Mouse (Mus musculus): ENCODE data around the gene Crb1.

Gene Crb1

GRCm38 (mm10) chr1:139210505-139210904 lies 166.4 kb downstream of the Crb1 start:
- DNase-seq = no peak

GRCm38 (mm10) chr1:139209796-139210195 lies 167.1 kb downstream of the Crb1 start:
- peak; percentile 43 to 56 for DNase-seq

GRCm38 (mm10) chr1:139206259-139206658 lies 170.6 kb downstream of the Crb1 start:
- DNase-seq = no peak

DNA sequence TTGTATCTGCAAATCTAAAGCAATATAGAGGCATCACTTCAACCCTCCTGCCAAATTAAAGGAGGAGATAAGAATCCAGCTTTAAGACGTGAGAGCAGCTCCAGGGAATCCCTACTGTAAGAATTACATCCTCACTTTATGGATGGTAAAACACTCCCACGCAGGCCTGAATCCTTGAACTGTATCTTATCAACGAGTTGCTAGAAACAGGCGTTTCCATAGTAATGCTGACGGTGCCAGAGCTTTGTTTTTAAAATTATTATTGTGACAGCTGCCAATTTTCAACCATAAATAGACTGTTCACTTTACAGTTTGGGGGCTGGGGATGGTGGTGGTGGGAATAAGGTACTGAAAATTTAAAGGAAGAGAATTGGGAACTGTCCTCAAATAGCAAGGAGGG lies 173.9 kb downstream of the Crb1 start:
- no peak for DNase-seq

DNA sequence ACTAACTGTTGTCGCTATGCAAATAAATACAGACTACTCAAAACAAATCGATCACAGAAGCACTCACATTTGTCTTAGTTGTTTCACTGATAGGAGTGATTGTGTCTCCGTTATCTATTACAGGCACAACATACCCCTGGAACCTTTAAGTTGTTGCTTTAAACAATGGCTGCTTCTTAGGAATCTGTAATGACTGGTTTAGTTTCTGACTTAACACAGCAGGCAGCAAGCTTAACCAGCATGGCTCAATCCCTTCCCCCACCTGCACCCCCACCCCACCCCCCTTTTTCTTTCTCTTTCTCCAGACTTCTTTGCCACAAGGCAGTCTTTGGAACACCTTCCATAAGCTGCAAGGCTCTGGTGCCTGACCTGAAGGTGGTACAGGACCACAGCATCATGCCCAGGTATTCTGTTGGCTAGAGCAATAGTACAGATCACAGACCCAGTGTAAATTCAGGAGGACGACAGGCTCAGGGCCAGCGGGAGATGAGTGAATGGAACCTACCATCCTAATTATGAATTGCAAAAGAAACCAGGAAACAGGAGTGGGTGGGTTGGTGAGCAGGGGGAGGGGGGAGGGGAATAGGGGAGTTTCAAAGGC lies 182.4 kb downstream of the Crb1 start:
- no peak for DNase-seq

GRCm38 (mm10) chr1:139194011-139194410 lies 182.9 kb downstream of the Crb1 start:
- no peak for DNase-seq

DNA sequence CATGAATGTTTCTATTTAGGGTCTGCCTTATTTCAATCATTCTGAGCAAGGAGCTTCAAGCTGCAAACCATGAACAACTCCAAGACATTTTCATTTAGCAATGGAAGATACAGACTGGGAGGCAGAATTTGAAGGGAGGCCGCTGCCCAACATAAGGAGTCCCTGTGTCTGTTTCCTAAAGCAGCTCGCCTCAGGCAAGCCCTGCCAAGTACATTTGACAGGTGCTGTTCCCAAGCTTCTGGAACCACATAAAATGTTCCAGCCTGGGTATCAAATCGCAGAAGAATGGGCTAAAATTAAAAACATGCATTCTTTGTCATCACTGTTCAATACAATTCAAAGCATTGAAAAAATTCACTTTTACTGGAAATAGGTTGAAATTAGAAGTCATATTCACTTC lies 184.3 kb downstream of the Crb1 start:
- DNase-seq = peak; percentile 30 to 46

GRCm38 (mm10) chr1:139180481-139181149 lies 196.3 kb downstream of the Crb1 start:
- no peak for DNase-seq

DNA sequence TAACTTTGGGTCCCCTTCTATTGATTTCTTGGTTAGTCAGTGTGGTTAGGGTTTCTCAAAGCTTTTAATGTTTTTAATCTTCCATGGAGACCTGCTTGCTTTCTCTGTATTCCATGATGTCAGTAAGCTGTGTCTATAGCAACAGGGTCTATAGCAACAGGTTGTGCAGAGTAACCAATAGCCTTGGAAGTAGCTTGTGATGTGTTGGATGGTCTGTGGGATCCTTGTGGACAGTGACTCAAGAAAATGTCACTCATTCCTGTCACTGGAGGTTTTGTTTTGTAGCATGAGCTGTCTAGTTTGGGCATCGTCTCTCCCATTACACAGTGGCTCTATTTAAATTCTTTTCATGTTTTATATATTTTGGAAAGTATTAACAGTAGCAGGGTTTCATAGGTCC lies 197.2 kb downstream of the Crb1 start:
- no peak for DNase-seq

DNA sequence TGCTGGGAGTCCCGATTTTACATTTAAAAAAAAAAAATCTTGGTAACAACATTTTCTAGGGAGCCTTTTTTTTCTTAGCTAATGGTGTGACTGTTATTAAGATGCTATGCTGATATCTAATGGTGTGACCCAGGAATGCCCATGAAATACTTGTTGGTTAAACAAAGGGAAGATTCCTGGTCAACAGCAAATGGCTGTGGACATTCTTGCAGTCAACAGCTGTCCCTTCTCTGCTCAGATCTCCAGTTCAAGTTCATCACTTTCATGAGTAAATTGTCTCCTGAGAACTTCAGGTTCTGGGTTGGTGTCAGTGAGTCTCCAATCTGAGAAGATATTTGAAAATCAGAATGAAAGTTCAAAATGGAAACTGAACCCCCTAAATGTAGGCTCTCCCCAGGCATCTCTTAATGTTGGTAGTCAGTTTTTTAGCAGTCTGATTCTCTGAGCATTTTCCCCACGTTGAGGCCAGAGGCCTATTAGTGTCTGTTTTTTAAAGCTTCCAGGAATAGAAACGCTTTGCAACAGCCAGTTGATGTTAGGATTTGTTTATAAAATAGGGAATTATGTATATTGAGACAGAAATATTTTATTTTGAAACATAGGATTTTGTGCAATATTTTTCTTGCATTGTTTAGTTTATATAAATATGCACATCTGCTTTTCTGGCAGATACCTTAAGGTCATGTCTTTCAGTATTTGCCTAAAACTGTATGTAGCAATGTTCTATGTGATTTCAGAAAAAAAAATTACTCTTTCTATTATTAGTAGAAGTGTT lies 202.7 kb downstream of the Crb1 start:
- no peak for DNase-seq

- DNase-seq = peak; percentile 35 to 51
These were observed 214.1 kb downstream of the Crb1 start for GRCm38 (mm10) chr1:139162814-139163213.

DNA sequence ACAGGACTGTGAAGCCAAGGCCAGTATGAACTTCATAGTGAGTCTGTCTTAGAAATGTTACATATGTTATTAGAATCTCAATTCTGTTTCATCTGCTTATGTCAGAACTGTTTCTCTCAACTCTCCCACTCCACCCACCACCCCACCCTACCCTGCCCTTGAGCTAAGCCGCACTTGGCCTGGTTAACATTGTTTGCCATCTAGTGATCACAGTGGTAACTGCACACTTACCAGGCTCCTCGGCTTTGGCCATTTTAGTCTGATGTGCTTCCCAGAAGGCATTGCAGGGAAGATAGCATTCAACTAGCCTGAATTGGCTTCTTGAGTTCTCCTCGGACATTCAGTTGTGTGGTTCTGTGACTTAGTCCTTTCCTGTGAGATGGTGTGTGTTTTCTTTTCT lies 215.3 kb downstream of the Crb1 start:
- no peak for DNase-seq

- DNase-seq = peak; percentile 26 to 41
These were observed 220.5 kb downstream of the Crb1 start for GRCm38 (mm10) chr1:139156397-139156796.

- no peak for DNase-seq
These were observed 223.4 kb downstream of the Crb1 start for GRCm38 (mm10) chr1:139153493-139153892.

DNA sequence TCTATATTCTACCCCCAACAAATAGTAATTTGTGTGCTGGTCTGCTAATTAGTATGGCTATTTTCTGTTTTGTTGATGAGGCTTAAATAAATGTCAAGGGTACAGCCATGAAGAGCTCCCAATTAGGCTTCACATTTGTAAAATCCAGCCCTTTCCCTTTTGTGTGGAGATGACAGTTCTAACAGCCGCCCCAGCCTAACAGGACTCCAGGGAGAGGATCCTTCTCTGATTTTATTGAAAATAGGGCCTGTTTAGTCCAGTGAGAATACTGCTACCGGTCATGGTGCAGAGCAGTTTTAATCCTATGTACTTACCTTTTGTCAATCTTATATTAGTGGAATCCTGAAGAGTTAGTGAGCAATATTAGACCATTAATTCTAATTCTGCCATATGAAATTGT lies 223.9 kb downstream of the Crb1 start:
- no peak for DNase-seq
